Mouse (Mus musculus): ENCODE data around the gene Nceh1. TPM values are rescaled to one million over a fixed set of nuclear protein-coding genes. Genes with fewer than 3 reads are reported as not detected.

Gene Nceh1
- polyA plus RNA-seq, 1 experiment from 2014 or later = 11.2 TPM

- no peak for ATAC-seq (replicated peaks)
- 88% methylated on average over 6 of the region's 6 CpGs for WGBS
- H3K4me3 ChIP-seq = no peak overlapping the region
Measured at GRCm38 (mm10) chr3:27161645-27162409, 20.9 kb upstream of the Nceh1 start.

GRCm38 (mm10) chr3:27162410-27162804 lies 20.4 kb upstream of the Nceh1 start:
- 64% methylated on average over 2 of the region's 2 CpGs for WGBS
- Histone ChIP-seq H3K9ac (no peak overlapping the region), H3K4me3 (no peak overlapping the region), H3K9me3 (no peaks in the 10 kb centered on the region), H3K4me2 (no peak overlapping the region), H3K27me3 (replicated peaks) (no peaks in the 10 kb centered on the region), H3K27ac (no peak overlapping the region), H3K4me1 (no peaks in the 10 kb centered on the region), H3K36me3 (replicated peaks) (no peaks in the 10 kb centered on the region)
- ATAC-seq (replicated peaks) = no peak

More at GRCm38 (mm10) chr3:27161645-27162409, 20.9 kb upstream of the Nceh1 start:
- Histone ChIP-seq H3K36me3 (replicated peaks) (no peaks in the 10 kb centered on the region), H3K4me1 (no peaks in the 10 kb centered on the region), H3K9ac (no peak overlapping the region), H3K9me3 (no peaks in the 10 kb centered on the region), H3K4me2 (no peak overlapping the region), H3K27ac (no peak overlapping the region), H3K27me3 (replicated peaks) (no peaks in the 10 kb centered on the region)

GRCm38 (mm10) chr3:27165481-27166065 lies 17.2 kb upstream of the Nceh1 start:
- Histone ChIP-seq H3K4me2 (no peak overlapping the region), H3K27me3 (replicated peaks) (no peaks in the 10 kb centered on the region), H3K4me1 (no peaks in the 10 kb centered on the region), H3K9me3 (no peaks in the 10 kb centered on the region), H3K9ac (no peak overlapping the region), H3K4me3 (no peak overlapping the region), H3K27ac (no peak overlapping the region), H3K36me3 (replicated peaks) (no peaks in the 10 kb centered on the region)
- WGBS = 89% methylated on average over 3 of the region's 3 CpGs
- ATAC-seq (replicated peaks) = no peak

- no peak overlapping the region for H3K4me2 ChIP-seq
- H3K9me3 ChIP-seq = no peaks in the 10 kb centered on the region
- WGBS = 76% methylated on average over 1 of the region's 1 CpGs
- H3K36me3 ChIP-seq (replicated peaks) = no peaks in the 10 kb centered on the region
- H3K4me3 ChIP-seq = no peak overlapping the region
- no peak overlapping the region for H3K9ac ChIP-seq
- no peaks in the 10 kb centered on the region for H3K4me1 ChIP-seq
- no peak overlapping the region for H3K27ac ChIP-seq
- no peaks in the 10 kb centered on the region for H3K27me3 ChIP-seq (replicated peaks)
- ATAC-seq (replicated peaks) = no peak
Measured at GRCm38 (mm10) chr3:27170257-27170656, 12.5 kb upstream of the Nceh1 start.

GRCm38 (mm10) chr3:27179711-27180110 lies 3.1 kb upstream of the Nceh1 start:
- H3K4me1 ChIP-seq = peaks cover 7% of the 10 kb centered on the region
- no peak overlapping the region for H3K27ac ChIP-seq
- no peak for ATAC-seq (replicated peaks)
- H3K36me3 ChIP-seq (replicated peaks) = no peaks in the 10 kb centered on the region
- H3K4me3 ChIP-seq = no peak overlapping the region
- H3K9ac ChIP-seq = no peak overlapping the region
- H3K9me3 ChIP-seq = no peaks in the 10 kb centered on the region
- 83% methylated on average over 8 of the region's 8 CpGs for WGBS
- no peak overlapping the region for H3K4me2 ChIP-seq
- no peaks in the 10 kb centered on the region for H3K27me3 ChIP-seq (replicated peaks)

GRCm38 (mm10) chr3:27183601-27184175 lies 923 bp downstream of the Nceh1 start:
- ATAC-seq (replicated peaks) = peak; percentile 31
- H3K27ac ChIP-seq = 0 out of 2 replicates have a peak overlapping the region, but pooled peaks have one; percentile 14
- 9% methylated on average over 19 of the region's 19 CpGs for WGBS
- no peaks in the 10 kb centered on the region for H3K27me3 ChIP-seq (replicated peaks)
- H3K36me3 ChIP-seq (replicated peaks) = no peaks in the 10 kb centered on the region
- H3K4me3 ChIP-seq = peak overlapping the region; percentile 83
- H3K9me3 ChIP-seq = no peaks in the 10 kb centered on the region
- H3K4me2 ChIP-seq = peak overlapping the region; percentile 94
- peaks cover 7% of the 10 kb centered on the region for H3K4me1 ChIP-seq
- H3K9ac ChIP-seq = peak overlapping the region; percentile 56

- WGBS = 87% methylated on average over 1 of the region's 1 CpGs
- Histone ChIP-seq H3K4me1 (peaks cover 7% of the 10 kb centered on the region), H3K27me3 (replicated peaks) (no peaks in the 10 kb centered on the region), H3K36me3 (replicated peaks) (no peaks in the 10 kb centered on the region), H3K27ac (no peak overlapping the region), H3K9me3 (no peaks in the 10 kb centered on the region), H3K9ac (no peak overlapping the region), H3K4me2 (no peak overlapping the region), H3K4me3 (no peak overlapping the region)
- ATAC-seq (replicated peaks) = no peak
Measured at GRCm38 (mm10) chr3:27188386-27188785, 5.6 kb downstream of the Nceh1 start.

GRCm38 (mm10) chr3:27189320-27190261 lies 6.8 kb downstream of the Nceh1 start:
- H3K27ac ChIP-seq = no peak overlapping the region
- 57% methylated on average over 14 of the region's 14 CpGs for WGBS
- H3K4me1 ChIP-seq = no peaks in the 10 kb centered on the region
- no peak overlapping the region for H3K4me3 ChIP-seq
- no peaks in the 10 kb centered on the region for H3K36me3 ChIP-seq (replicated peaks)
- no peak overlapping the region for H3K9ac ChIP-seq
- H3K4me2 ChIP-seq = no peak overlapping the region
- no peaks in the 10 kb centered on the region for H3K9me3 ChIP-seq
- no peaks in the 10 kb centered on the region for H3K27me3 ChIP-seq (replicated peaks)
- ATAC-seq (replicated peaks) = peak; percentile 77

GRCm38 (mm10) chr3:27190865-27191264 lies 8.1 kb downstream of the Nceh1 start:
- no peak overlapping the region for H3K4me3 ChIP-seq
- H3K27me3 ChIP-seq (replicated peaks) = no peaks in the 10 kb centered on the region
- H3K9me3 ChIP-seq = no peaks in the 10 kb centered on the region
- no peak overlapping the region for H3K27ac ChIP-seq
- WGBS = 94% methylated on average over 4 of the region's 4 CpGs
- H3K9ac ChIP-seq = no peak overlapping the region
- H3K4me1 ChIP-seq = no peaks in the 10 kb centered on the region
- H3K4me2 ChIP-seq = no peak overlapping the region
- ATAC-seq (replicated peaks) = no peak
- no peaks in the 10 kb centered on the region for H3K36me3 ChIP-seq (replicated peaks)

GRCm38 (mm10) chr3:27191856-27192255 lies 9.1 kb downstream of the Nceh1 start:
- Histone ChIP-seq H3K9ac (no peak overlapping the region), H3K27me3 (replicated peaks) (no peaks in the 10 kb centered on the region), H3K4me2 (no peak overlapping the region), H3K36me3 (replicated peaks) (no peaks in the 10 kb centered on the region), H3K9me3 (no peaks in the 10 kb centered on the region), H3K4me1 (no peaks in the 10 kb centered on the region), H3K27ac (no peak overlapping the region), H3K4me3 (no peak overlapping the region)
- WGBS = 87% methylated on average over 6 of the region's 6 CpGs
- no peak for ATAC-seq (replicated peaks)

- Histone ChIP-seq H3K9me3 (no peaks in the 10 kb centered on the region), H3K9ac (no peak overlapping the region), H3K4me1 (no peaks in the 10 kb centered on the region), H3K4me3 (no peak overlapping the region), H3K27me3 (replicated peaks) (no peaks in the 10 kb centered on the region), H3K27ac (no peak overlapping the region), H3K36me3 (replicated peaks) (no peaks in the 10 kb centered on the region), H3K4me2 (no peak overlapping the region)
- WGBS = 72% methylated on average over 6 of the region's 6 CpGs
- no peak for ATAC-seq (replicated peaks)
Measured at GRCm38 (mm10) chr3:27193844-27194317, 11.1 kb downstream of the Nceh1 start.

- Histone ChIP-seq H3K27me3 (replicated peaks) (no peaks in the 10 kb centered on the region), H3K36me3 (replicated peaks) (no peaks in the 10 kb centered on the region), H3K9me3 (no peaks in the 10 kb centered on the region), H3K4me1 (no peaks in the 10 kb centered on the region), H3K9ac (no peak overlapping the region), H3K4me2 (no peak overlapping the region), H3K27ac (no peak overlapping the region), H3K4me3 (no peak overlapping the region)
- ATAC-seq (replicated peaks) = no peak
- WGBS = 88% methylated on average over 4 of the region's 4 CpGs
Measured at GRCm38 (mm10) chr3:27195153-27195552, 12.4 kb downstream of the Nceh1 start.

Data from midbrain, embryonic 15.5 days (tissue).